Mouse (Mus musculus): Measurements from ENCODE around the gene Plekhg5. TPM values are rescaled to one million over a fixed set of nuclear protein-coding genes. Genes with fewer than 3 reads are reported as not detected.

Gene Plekhg5
- polyA plus RNA-seq, 1 experiment, result 2.3 TPM

GRCm38 (mm10) chr4:152100541-152100940, 28.2 kb downstream of the Plekhg5 start:
- 0 out of 2 replicates have a peak overlapping the region, but pooled peaks have one; percentile 15 for H3K27ac ChIP-seq (replicated peaks; ENCODE audit: low read depth, low read length)
- H3K4me3 ChIP-seq (ENCODE audit: insufficient read depth, low read depth, low read length), result peak overlapping the region; percentile 8; the same call in 1 of the 2 replicates
- no peaks in the 10 kb centered on the region for H3K4me1 ChIP-seq (ENCODE audit: control insufficient read depth, insufficient read depth, insufficient read length, low read length)

GRCm38 (mm10) chr4:152101081-152101653, 28.9 kb downstream of the Plekhg5 start:
- Histone ChIP-seq H3K27ac (replicated peaks; ENCODE audit: low read depth, low read length) (0 out of 2 replicates have a peak overlapping the region, but pooled peaks have one; percentile 20), H3K4me3 (ENCODE audit: insufficient read depth, low read depth, low read length) (peak overlapping the region; percentile 8; the same call in 1 of the 2 replicates), H3K4me1 (ENCODE audit: control insufficient read depth, insufficient read depth, insufficient read length, low read length) (no peaks in the 10 kb centered on the region)

- H3K27ac ChIP-seq (replicated peaks; ENCODE audit: low read depth, low read length), result no peak overlapping the region
- no peak overlapping the region for H3K4me3 ChIP-seq (ENCODE audit: insufficient read depth, low read depth, low read length)
- H3K4me1 ChIP-seq (ENCODE audit: control insufficient read depth, insufficient read depth, insufficient read length, low read length), result no peaks in the 10 kb centered on the region
These were observed 29.6 kb downstream of the Plekhg5 start for GRCm38 (mm10) chr4:152101921-152102320.

- Histone ChIP-seq H3K4me1 (ENCODE audit: control insufficient read depth, insufficient read depth, insufficient read length, low read length) (no peaks in the 10 kb centered on the region), H3K27ac (replicated peaks; ENCODE audit: low read depth, low read length) (no peak overlapping the region), H3K4me3 (ENCODE audit: insufficient read depth, low read depth, low read length) (no peak overlapping the region)
These were observed 30.7 kb downstream of the Plekhg5 start for GRCm38 (mm10) chr4:152103025-152103424.

- H3K27ac ChIP-seq (replicated peaks; ENCODE audit: low read depth, low read length), result no peak overlapping the region
- H3K4me1 ChIP-seq (ENCODE audit: control insufficient read depth, insufficient read depth, insufficient read length, low read length), result no peaks in the 10 kb centered on the region
- H3K4me3 ChIP-seq (ENCODE audit: insufficient read depth, low read depth, low read length), result no peak overlapping the region
These were observed 34.4 kb downstream of the Plekhg5 start for GRCm38 (mm10) chr4:152106746-152107145.

- H3K4me3 ChIP-seq (ENCODE audit: insufficient read depth, low read depth, low read length), result no peak overlapping the region
- H3K27ac ChIP-seq (replicated peaks; ENCODE audit: low read depth, low read length), result no peak overlapping the region
- H3K4me1 ChIP-seq (ENCODE audit: control insufficient read depth, insufficient read depth, insufficient read length, low read length), result no peaks in the 10 kb centered on the region
These were observed 35.2 kb downstream of the Plekhg5 start for GRCm38 (mm10) chr4:152107493-152107892.

- no peaks in the 10 kb centered on the region for H3K4me1 ChIP-seq (ENCODE audit: control insufficient read depth, insufficient read depth, insufficient read length, low read length)
- H3K4me3 ChIP-seq (ENCODE audit: insufficient read depth, low read depth, low read length), result no peak overlapping the region
- H3K27ac ChIP-seq (replicated peaks; ENCODE audit: low read depth, low read length), result no peak overlapping the region
These were observed 35.7 kb downstream of the Plekhg5 start for GRCm38 (mm10) chr4:152107971-152108509.

- Histone ChIP-seq H3K4me1 (ENCODE audit: control insufficient read depth, insufficient read depth, insufficient read length, low read length) (no peaks in the 10 kb centered on the region), H3K4me3 (ENCODE audit: insufficient read depth, low read depth, low read length) (no peak overlapping the region), H3K27ac (replicated peaks; ENCODE audit: low read depth, low read length) (no peak overlapping the region)
These were observed 36.4 kb downstream of the Plekhg5 start for GRCm38 (mm10) chr4:152108673-152109072.

GRCm38 (mm10) chr4:152109509-152109908, 37.2 kb downstream of the Plekhg5 start:
- Histone ChIP-seq H3K27ac (replicated peaks; ENCODE audit: low read depth, low read length) (no peak overlapping the region), H3K4me1 (ENCODE audit: control insufficient read depth, insufficient read depth, insufficient read length, low read length) (no peaks in the 10 kb centered on the region), H3K4me3 (ENCODE audit: insufficient read depth, low read depth, low read length) (no peak overlapping the region)

GRCm38 (mm10) chr4:152110689-152111088, 38.4 kb downstream of the Plekhg5 start:
- Histone ChIP-seq H3K27ac (replicated peaks; ENCODE audit: low read depth, low read length) (no peak overlapping the region), H3K4me1 (ENCODE audit: control insufficient read depth, insufficient read depth, insufficient read length, low read length) (no peaks in the 10 kb centered on the region), H3K4me3 (ENCODE audit: insufficient read depth, low read depth, low read length) (no peak overlapping the region)

- Histone ChIP-seq H3K4me1 (ENCODE audit: control insufficient read depth, insufficient read depth, insufficient read length, low read length) (no peaks in the 10 kb centered on the region), H3K4me3 (ENCODE audit: insufficient read depth, low read depth, low read length) (no peak overlapping the region), H3K27ac (replicated peaks; ENCODE audit: low read depth, low read length) (no peak overlapping the region)
These were observed 40.0 kb downstream of the Plekhg5 start for GRCm38 (mm10) chr4:152112329-152112728.

- Histone ChIP-seq H3K4me3 (ENCODE audit: insufficient read depth, low read depth, low read length) (no peak overlapping the region), H3K4me1 (ENCODE audit: control insufficient read depth, insufficient read depth, insufficient read length, low read length) (no peaks in the 10 kb centered on the region), H3K27ac (replicated peaks; ENCODE audit: low read depth, low read length) (no peak overlapping the region)
These were observed 41.8 kb downstream of the Plekhg5 start for GRCm38 (mm10) chr4:152114080-152114479.

GRCm38 (mm10) chr4:152115921-152116612, 43.8 kb downstream of the Plekhg5 start, which contains the start of gene Tnfrsf25:
TSS of gene Tnfrsf25 (plus strand) at chr4:152115934.
- Histone ChIP-seq H3K27ac (replicated peaks; ENCODE audit: low read depth, low read length) (peak within 1 kb of the TSS; percentile 46; the same call in 1 of the 2 replicates), H3K4me1 (ENCODE audit: control insufficient read depth, insufficient read depth, insufficient read length, low read length) (peaks cover 5% of the 10 kb centered on the region; the same call in 1 of the 2 replicates), H3K4me3 (ENCODE audit: insufficient read depth, low read depth, low read length) (peak within 1 kb of the TSS; percentile 29; the same call in 1 of the 2 replicates)

GRCm38 (mm10) chr4:152117538-152117937, 45.2 kb downstream of the Plekhg5 start:
- Histone ChIP-seq H3K4me1 (ENCODE audit: control insufficient read depth, insufficient read depth, insufficient read length, low read length) (peaks cover 5% of the 10 kb centered on the region; the same call in 1 of the 2 replicates), H3K27ac (replicated peaks; ENCODE audit: low read depth, low read length) (no peak overlapping the region), H3K4me3 (ENCODE audit: insufficient read depth, low read depth, low read length) (no peak overlapping the region)

- no peak overlapping the region for H3K27ac ChIP-seq (replicated peaks; ENCODE audit: low read depth, low read length)
- peaks cover 7% of the 10 kb centered on the region; the same call in 1 of the 2 replicates for H3K4me1 ChIP-seq (ENCODE audit: control insufficient read depth, insufficient read depth, insufficient read length, low read length)
- H3K4me3 ChIP-seq (ENCODE audit: insufficient read depth, low read depth, low read length), result no peak overlapping the region
These were observed 47.3 kb downstream of the Plekhg5 start for GRCm38 (mm10) chr4:152119396-152120292.
